Mouse (Mus musculus) layer of hippocampus, adult 9-11 months (tissue): Measurements from ENCODE around the gene Cep97.
A peak's percentile ranks its signal among the peaks of the same experiment; 100 is the strongest.

Source experiments
- DNase-seq: peaks from one replicate; pipeline ENCODE4 v3.0.0; 2022

Gene Cep97

DNA sequence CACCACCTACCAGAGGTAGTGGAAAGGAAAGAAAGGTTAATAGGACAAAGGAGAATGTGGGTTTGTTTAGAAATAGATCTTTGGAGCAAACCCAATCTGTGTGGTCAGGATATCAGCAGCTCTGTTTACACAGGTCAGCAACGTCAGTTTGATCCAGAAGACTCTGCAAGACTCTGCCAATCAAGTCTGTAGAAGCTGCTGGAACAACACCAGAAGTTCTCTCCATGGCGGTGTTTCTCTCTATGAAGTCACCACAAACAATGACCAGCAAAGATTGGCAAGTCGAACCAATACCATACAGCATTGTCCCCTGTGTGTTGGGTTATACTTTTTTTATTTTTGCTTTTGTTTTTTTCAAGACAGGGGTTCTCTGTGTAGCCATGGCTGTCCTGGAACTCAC, 12.6 kb upstream of the Cep97 start:
- DNase-seq = no peak

DNA sequence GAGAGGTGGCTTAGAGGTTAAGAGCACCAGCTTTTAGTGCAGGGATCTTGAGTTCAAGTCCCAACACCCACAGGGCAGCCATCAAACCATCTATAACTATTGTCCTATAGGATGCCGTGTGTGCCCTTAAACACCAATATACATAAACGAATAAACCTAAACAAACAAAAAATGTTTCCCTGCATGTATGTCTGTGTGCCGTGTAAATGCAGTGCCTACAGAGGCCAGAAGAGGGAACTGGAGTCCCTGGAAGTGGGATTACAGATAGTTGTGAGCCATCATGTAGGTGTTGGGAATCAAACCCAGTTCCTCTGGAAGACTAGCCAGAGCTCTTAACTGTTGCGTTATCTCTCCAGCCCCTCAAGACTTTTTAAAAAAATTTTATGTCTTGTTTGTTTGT, 6.1 kb upstream of the Cep97 start:
- no peak for DNase-seq

DNA sequence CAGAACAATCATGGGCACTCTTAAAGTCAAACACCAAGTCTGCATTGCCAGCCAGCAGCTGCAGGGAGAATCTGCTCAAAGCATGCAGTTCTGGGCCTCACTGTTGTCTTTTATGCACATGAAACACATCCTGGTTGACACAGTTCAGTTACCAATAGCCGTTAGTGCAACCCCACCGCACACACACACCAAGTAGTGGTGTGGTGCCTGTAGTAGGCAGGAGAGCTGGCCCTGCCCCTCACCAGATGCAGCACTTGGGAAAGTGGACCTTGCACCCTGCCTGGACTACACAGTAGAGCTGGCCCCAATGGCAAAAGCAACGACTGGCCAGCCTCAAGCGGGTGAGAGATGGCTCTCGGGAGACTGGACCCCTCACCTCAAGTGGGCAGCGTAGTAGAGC, 5.0 kb upstream of the Cep97 start:
- DNase-seq = no peak

DNA sequence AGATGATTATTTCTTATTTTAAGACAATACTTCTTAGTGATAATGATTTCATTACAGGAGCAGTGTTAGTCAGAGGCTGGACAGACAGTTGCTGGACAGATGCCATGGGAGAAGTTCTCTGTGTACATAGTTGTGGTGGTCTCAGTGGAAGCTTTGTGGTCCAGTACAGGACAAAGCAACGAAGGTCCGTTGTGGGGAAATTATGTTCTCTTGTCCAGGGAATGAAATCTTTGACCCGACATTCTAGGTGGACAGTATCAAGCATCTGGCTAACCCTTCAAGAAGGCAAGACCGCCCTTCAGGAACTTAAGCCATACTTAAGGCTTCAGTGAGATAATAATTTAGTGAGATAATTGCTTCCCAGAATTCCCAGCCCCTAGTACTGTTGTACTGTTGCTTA, 4.1 kb upstream of the Cep97 start:
- DNase-seq = no peak

DNA sequence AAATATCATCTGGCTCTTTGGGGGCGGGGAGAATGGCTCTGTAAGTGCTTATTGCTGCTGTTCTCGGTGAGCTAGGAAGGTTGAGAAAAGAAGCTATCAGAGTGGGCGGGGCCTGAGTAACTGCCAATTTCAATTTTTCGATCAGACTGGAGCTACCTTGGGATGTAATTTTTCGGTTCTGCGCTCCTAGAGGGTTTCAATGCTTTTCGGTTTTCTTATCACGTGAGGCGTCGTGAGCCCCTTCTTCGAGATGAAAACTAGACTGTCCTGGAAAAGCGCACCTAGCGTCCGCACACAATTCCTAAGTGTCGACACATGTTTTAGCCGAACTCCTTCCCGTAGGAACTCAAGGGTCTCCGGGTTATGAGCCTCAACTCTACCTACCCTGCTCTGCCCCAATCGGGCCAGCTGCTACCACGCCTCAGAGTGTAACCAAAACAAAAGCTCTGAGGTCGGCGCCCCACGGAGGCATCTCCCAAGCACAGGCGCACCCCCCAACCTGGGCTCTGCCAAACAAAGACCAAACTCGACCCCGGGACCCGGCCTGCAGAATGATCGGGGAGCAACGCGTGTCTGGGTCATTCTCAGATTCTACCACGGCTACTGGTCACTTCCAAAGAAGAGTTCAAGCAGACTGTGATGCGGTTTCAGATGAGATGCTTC, 843 bp downstream of the Cep97 start:
- peak; percentile 42 for DNase-seq

DNA sequence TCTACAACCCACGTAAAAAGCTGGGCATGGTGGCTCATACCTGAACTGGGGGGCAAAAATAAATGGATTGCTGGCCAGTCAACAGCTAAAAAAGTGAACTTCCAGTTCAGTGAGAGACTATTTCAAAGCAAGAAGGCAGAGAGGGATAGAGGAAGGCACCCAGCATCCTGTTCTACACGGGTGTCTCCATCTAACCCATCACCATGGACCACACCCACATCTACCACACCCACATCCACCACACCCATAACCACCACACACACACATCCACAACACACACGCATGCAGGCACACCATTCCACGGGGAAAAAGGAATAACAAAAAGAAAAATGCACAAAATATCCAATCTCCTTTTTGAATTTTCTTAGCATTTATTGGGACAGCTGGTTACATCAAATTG, 10.6 kb downstream of the Cep97 start:
- no peak for DNase-seq

DNA sequence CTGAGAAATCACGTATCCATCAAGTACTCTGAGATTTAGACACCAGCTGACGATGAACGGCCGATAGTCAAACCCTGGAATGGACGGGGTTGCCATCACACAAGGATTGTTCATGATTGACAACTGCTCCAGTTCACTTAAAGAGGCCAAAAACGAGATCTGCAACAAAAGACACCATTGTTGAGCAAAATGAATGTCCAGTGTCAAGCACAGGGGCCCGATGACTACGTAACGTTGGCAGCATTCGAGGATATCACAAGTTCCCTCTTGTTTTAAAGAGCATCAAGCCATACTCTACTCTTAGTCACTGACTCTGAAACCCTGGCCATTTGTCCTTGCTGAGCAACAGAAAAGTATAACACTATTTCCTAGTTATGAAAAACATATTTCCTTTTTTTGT, 12.6 kb downstream of the Cep97 start:
- DNase-seq = peak; percentile 76

DNA sequence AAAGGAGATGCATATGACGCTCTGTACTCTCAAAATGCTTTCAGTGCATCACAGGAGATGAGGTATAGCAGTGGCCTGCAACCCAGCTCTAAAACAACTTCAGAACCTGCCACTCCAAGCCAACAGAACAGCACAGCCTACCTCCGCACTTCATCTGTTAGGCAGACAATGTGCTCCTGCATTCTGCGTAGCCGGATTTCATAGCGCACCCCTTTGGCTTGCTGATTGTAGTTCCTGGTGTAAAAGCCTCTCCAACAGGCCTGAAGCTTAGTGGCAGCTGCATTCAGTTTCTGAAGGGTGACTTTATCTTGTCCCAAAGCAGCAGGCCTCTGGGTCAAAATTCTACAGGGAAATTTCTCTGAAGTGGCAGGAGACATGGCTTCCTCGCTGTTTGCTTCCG, 19.9 kb downstream of the Cep97 start:
- DNase-seq = peak; percentile 51

DNA sequence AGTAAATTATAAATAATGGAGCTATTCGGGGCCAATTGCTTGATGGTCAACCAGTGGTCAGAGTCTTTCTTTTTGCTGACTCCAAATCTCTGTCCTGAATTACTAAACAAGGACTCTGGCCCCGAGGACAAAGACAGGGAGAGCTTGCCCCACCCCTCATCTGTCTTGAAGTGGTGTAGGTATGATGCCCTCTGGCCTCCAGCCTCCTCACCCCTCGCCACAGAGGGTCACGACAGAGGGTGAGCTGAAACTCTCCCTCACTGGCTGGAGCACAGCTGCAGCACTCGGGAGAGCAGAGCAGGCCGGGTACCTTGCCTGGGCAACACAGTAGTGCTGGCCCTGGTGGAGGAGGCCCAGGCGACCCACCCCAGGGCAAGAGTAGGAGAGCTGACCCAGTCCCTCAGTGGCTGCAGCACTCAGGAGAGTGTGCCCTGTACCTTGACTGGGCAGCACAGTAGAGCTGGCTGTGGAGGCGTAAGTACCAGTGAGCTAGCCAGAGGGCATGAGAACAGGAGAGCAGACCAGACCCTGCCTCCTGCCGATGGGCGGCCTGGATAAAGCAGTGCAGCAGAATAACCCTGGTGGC, 24.4 kb downstream of the Cep97 start:
- DNase-seq = no peak

DNA sequence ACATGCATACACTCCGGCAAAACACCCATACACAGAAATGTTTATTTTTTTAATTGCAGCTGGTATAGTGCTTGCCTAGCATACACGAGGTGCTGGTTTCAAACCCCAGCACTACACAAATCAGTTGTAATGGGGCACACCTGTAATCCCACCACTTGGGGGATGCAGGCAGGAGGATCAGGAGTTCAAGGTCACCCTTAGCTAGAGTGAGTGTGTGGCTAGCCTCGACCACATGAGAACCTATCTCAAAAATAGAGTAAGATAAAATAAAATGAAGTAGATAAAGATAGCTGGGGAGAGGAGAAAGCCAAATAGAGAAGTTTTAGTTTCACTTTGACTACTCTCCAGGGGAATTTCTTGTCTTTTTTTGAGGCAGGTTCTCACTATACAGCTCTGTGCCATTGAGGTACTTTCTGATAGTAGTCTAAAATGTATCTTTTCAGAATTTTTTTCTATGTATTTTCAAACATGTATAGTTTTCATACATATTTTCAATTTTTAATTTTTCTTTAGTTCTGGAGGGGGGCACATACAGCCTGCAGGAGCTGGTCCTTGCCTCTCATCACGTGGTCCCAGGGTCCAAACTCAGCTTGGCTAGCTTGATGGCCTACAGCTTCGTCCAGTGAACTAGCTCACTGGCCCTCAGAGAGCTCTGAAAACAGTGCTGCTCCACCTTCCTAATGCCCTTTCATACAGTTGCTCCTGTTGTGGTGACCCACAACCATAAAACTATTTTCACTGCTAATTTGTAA, 27.6 kb downstream of the Cep97 start:
- no peak for DNase-seq

DNA sequence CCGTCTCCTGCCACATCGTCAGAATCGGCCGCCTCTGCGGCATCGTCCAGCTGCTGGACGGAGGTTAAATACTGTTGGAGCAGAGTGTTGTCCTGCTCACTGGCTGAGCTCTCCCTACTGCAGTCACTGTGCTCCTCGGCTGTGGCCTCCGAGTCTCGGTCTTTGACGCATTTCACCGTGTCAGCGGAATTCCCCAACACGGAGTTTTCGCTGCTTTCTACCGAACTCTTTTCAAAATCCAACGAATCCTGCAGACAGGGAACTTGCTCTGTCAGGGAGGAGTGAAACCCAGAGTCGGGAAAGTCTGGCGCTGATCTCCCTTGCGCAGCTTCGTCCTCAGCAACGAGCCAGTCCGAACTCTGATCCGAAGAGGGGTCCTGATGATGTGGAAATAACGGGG, 29.3 kb downstream of the Cep97 start:
- DNase-seq = no peak

DNA sequence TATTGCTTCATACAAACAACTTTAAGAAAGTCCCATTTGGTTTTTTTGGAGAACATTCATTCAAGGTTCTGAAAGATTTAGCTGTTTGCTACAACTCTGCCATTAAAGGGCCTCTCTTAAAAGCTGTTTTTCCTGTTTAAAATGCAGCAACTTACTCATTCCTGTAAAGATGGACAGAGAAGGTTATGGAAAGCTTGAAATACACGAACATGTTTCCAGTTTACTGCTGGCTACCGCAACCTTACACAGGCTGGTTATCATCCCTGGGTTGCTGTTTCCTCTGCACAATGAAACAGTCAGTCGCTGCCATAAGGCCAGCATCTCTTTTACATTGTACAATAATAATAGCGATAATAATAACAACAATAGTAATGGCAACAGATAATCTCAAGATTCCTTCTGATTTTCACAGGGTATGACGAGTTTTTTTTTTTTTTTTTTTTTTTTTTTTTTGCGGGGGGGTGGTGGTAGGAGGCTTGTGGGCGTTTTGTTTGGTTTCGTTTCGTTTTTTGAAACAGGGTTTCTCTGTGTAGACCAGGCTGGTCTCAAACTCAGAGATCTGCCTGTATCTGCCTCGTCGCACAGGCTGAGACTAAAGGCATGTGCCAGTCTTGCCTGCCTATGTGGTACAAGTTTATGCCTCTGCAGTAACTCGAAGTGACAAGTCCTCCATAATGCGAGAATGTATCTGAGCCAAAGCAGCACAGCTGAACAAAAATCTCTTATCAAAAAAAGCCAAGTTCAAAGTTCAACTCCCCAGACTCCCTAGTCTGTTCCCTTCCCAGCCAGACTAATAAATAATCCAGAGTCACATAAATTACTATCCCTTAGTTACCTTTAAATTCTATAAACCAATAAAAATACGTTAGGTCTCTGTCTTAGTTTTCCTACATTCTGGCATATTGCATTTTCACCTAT, 32.6 kb downstream of the Cep97 start:
- DNase-seq = no peak

DNA sequence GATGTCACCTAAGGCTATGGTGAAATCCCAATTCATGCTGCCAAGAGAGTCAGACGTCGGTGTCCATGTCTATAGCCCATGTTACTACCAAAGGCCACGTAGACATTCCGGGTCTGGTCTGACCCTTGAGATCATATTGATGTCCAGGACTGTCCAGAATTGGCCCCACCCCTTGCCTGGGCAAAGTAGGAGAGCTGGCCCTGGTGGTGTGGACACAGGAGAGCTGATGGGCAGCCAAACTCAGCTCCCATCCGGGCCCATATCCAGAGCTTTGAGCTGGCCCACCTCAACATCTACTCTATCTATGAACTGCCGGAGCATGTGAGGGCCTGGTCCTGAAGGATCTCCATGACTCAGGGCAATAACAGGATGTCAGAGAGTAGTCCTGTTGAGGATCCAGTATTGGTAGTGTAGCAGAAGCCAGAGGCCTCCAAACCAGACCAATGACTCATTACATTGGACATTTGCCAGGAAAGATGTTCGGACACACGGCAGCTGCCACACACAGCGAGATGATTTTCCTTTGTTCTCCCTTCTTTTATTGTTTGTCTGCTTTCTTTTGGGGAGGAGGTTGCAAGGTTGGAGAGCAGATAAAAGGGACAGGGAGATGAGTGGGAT, 36.2 kb downstream of the Cep97 start:
- DNase-seq = no peak

DNA sequence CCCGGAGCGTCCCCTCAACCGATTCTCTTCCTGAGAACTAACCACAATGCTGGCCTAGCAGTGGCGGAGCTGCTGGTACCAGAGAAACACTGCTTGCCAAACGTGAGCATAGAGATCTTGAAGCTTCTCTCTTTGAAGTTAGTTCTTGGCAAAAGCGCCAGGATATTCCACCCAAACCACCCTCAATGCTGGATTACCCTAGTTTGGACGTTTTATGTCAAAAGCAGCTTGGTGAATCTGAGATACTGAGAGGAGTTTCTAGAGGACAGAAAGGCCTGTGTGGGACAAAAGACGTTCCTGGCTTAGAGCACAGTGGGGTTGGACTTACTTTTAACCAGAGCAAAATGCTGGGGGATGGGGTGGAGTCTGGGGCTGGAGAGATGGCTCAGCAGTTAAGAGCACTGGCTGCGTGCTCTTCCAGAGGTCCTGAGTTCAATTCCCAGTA, 39.0 kb downstream of the Cep97 start:
- no peak for DNase-seq

DNA sequence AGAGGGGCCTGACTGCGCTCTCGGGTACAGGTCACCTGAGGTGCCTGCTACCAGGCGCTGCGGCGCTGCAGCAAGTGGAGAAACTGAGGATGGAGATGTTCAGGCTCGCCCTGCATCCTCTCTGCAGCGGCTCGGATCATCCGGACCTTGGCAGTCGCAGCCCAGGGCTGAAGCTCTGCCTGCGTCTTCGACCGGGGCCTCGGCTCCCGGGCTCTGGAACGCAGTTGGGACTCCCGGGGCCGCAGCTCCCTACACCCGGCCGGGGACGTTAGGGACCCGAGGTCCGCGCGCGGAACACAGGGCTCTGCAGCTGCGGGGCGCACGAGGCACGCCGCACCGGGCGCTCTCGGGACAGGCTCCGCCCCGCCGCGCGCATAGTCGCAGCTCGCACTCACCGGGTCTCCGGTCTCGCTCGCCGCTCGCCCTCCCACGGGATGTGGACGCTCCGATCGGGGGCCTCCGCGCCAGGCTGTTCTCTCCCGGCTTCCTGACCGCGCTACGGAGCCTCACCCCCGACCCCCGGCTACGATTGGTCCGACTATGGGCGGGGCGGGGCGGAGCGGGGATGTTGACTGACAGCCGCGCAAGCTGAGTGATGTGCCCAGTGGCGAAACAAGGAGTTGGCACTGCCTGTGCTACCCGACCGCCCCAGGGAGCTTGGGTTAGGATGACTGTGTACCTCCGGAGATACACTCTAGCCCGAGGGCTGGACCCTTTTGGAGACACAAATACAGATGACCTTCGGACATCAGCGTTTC, 39.6 kb downstream of the Cep97 start, which contains the start of gene Nxpe3:
Gene Nxpe3 (minus strand): TSS at position 393 of the 758 bp plus-strand sequence.
- DNase-seq = peak; percentile 91

DNA sequence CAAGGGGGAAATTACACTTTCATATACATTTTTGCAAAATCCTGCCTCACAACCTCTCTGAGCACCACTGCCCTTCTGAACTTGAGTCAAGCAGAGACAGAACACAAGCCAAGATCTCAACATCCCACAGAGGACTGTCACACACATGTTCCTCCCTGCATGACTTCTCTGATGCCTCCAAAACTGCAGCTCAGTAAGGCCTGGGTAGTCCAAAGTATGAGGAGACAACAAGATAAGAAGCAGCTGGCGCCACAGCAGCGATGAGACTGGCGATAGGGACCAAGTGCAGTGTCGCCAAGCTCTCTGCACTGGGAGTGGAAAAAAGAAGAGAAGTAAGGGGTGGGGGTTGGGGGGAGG, 40.1 kb downstream of the Cep97 start:
- DNase-seq = no peak

DNA sequence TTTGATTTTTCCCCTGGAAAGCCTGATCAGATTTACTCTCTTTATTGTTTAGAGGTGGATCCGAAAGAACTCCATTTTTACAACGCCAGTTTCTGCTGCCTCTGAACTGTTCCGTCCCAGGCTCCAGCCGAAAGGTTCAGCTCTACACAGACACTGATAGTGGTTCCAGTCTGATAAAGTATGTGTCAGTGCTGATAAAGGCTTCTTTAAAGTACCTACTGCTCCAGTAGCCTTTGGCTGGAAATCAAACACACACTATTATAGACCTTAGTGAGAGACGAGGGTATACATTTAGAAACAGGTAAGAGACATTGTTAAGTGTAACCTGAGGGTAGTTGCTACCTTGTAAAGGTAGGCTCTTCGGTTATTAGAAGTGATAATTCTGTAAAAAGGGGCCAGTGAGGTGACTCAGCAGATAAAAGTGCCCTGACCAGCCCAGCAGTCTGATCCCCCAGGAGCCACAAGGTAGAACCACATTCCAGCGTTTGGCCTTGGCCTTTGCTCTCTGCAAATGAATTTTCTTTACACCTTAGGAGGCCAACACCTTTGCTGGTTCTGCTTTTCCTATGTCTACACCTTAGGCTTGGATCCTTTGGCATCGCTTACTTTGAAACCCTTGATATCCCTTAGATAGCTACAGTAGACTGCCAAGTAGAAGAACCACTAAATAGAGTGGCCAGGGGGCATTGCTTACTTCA, 41.1 kb downstream of the Cep97 start:
- DNase-seq = no peak

DNA sequence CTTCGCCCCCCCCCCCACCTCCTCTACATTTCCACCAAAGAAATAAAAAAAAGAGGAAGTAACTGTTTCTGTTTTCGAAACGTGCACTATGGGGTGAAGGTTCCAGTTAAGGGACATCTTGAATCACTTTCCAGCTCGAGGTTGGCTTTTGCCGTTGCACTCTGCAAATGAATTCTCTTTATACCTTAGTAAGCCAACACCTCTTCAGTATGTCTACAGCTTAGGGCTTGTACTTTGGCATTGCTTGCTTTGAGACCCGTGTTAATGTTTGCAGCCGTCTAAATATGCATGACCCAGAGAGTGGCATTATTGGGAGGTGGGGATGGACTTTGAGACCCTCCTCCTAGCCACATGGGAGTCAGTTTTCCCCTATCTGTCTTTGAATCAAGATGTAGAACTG, 42.2 kb downstream of the Cep97 start:
- DNase-seq = no peak

DNA sequence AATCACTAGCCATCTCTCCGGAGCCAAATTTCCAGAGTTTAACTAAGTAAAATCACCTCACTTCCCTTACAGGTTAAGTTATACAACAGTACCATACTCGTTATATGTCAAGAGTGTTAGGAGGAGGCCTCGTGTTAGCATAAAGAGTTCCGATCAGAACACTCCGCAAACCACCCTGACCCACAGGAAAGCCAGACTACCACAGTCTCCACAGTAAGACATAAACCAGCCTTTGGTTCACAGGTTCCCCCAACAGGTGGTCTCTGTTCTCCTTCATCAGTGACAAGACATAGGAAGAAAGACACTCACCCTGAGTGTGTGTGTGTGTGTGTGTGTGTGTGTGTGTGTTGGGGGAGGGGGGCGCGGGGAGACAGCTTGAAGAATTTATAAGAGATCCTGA, 43.3 kb downstream of the Cep97 start:
- DNase-seq = no peak

DNA sequence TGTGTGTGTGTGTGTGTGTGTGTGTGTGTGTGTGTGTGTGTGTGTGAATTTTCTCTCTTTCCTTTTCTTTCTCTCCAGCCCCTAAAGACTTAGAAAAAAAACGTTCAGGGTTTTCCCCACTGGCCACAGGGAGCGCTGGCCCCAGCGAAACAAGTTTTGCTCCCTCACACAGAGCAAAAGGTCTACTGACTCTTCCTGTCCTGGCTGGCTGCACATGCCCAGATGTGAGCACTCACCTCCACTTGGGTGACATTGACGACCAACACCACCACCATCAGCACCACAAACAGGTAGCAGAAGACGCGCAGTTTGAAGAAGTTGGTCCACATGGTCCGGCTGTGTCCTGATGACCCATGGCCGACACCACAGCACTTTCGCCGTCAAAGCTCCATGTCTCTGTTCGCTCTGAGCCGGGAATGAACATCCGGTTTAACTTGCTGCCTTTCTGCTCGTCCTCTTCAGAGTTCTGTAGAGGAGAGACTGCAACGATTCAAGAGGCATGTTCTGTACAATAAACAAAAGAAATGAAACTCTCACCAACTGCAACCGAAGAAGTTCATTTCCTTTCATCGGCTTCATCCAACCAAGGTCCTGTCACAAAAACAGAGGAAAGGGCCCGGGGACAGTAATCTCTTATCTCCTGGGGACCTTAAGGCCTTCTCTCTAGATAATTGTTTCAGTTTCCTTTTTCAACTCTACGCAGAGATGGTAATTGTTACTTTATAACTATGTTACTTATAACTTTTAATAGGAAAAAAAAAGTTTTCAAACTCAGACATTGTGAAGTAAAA, 44.1 kb downstream of the Cep97 start:
- DNase-seq = no peak

DNA sequence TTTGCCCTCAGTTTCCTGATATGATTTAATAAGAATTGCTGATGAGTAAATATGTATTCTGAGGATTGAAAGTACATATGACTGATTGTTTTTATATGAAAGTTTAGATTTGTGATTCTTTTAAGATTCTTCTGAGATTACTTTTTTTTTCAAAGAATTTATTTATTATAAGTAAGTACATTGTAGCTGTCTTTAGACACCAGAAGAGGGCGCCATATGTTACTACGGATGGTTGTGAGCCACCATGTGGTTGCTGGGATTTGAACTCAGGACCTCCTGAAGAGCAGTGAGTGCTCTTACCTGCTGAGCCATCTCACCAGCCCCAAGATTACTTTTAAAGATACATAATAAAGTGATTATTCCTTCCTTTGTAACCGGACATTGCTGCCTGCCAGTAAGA, 45.2 kb downstream of the Cep97 start:
- no peak for DNase-seq
